In the genomic region with DNA sequence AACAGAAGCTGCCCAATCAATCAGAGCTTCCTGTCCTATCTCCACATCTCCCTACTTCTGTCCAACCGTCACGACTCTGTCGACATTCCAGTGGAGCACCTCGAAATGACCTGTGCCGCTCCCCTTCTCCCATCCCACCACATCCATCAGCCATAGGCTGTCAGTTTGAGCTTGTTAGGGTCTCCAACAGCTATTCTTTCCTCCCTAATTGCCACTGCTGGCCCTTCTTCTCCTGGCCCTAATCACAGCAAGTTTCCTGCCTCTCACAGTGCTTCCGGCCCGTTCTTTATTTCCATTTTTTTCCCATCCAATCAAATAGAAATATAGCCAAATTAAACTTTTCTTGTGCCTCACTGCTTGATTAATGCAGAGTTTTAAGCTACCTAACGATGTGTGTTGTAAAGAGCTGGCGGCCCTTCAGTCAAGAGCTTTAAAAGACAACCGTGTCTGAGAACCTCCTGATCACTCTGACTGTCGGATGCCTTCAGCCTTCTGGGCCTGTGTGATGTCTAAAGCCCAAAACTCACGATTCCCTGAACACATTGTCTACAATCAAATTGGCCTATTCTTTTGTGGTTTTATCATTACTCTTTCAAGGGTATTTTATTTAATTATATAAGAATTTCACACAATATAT, we compare ENCODE assay signal across 10 mouse cellular contexts.
A peak's percentile ranks its signal among the peaks of the same experiment; 100 is the strongest.
DNase-seq lines count a peak whose midpoint lies in the region; ATAC-seq lines count a peak whose summit lies in the region.
"Had no signal": no experiment of that assay in that cellular context is flagged by ENCODE, and none has a peak within 500 bp of the region (broad histone marks: within the 10 kb centered on the region; RNA-seq: fewer than 3 reads in every experiment).

No protein-coding gene starts in this region.

- H3K36me3 ChIP-seq in forebrain, embryonic 11.5 days (ENCODE audit: control insufficient read depth, insufficient read depth, low read length), result no peaks in the 10 kb centered on the region
- H3K36me3 ChIP-seq in forebrain, embryonic 10.5 days (replicated peaks), result no peaks in the 10 kb centered on the region
- no peaks in the 10 kb centered on the region for H3K36me3 ChIP-seq in kidney, embryonic 16.5 days (ENCODE audit: insufficient read depth, low read length)
- no peaks in the 10 kb centered on the region for H3K36me3 ChIP-seq in hindbrain, embryonic 16.5 days (ENCODE audit: control insufficient read depth, insufficient read depth, low read length)

- H3K9ac ChIP-seq in forebrain, embryonic 11.5 days (ENCODE audit: low read length), result no peak overlapping the region
- no peak overlapping the region for H3K9ac ChIP-seq in kidney, embryonic 16.5 days (replicated peaks; ENCODE audit: low read length)
- H3K9ac ChIP-seq in hindbrain, embryonic 16.5 days (ENCODE audit: low read depth, low read length), result no peak overlapping the region

- H3K27ac ChIP-seq in forebrain, embryonic 11.5 days (ENCODE audit: low read depth, low read length), result no peak overlapping the region
- H3K27ac ChIP-seq in forebrain, embryonic 10.5 days, result no peak overlapping the region
- H3K27ac ChIP-seq in kidney, embryonic 16.5 days (ENCODE audit: low read length), result peak overlapping the region; percentile 35; the same call in 1 of the 2 replicates
- no peak overlapping the region for H3K27ac ChIP-seq in hindbrain, embryonic 16.5 days (ENCODE audit: low read depth, low read length)

- no peaks in the 10 kb centered on the region for H3K4me1 ChIP-seq in forebrain, embryonic 11.5 days (replicated peaks; ENCODE audit: control insufficient read depth, insufficient read depth, low read length)
- peaks cover 33% of the 10 kb centered on the region for H3K4me1 ChIP-seq in forebrain, embryonic 10.5 days
- H3K4me1 ChIP-seq in kidney, embryonic 16.5 days (ENCODE audit: insufficient read depth, low read length), result peaks cover 22% of the 10 kb centered on the region
- peaks cover 8% of the 10 kb centered on the region; the same call in 1 of the 2 replicates for H3K4me1 ChIP-seq in hindbrain, embryonic 16.5 days (ENCODE audit: control insufficient read depth, insufficient read depth, low read depth, low read length)

- no peak for DNase-seq in forebrain, embryonic 11.5 days (ENCODE audit: low spot score)
- no peak for DNase-seq in forebrain, embryonic 10.5 days (ENCODE audit: extremely low spot score, low spot score)
- DNase-seq in kidney, adult 11 months, result no peak
- peak; percentile 56 for DNase-seq in embryo, embryonic 10.5 days (ENCODE audit: low spot score)
- no peak for DNase-seq in liver
- DNase-seq in yolk sac, embryonic 10.5 days (ENCODE audit: low spot score), result no peak
- DNase-seq: cerebellum, adult 8-10 months had no signal

- 32% methylated on average over 12 of the region's 12 CpGs for WGBS in forebrain, embryonic 11.5 days
- 57% methylated on average over 12 of the region's 12 CpGs for WGBS in forebrain, embryonic 10.5 days
- WGBS in kidney, embryonic 16.5 days, result 17% methylated on average over 12 of the region's 12 CpGs
- 47% methylated on average over 12 of the region's 12 CpGs for WGBS in hindbrain, embryonic 16.5 days

- no peak overlapping the region for H3K4me3 ChIP-seq in forebrain, embryonic 11.5 days (ENCODE audit: low read depth, low read length)
- no peak overlapping the region for H3K4me3 ChIP-seq in forebrain, embryonic 10.5 days
- H3K4me3 ChIP-seq in kidney, embryonic 16.5 days (ENCODE audit: low read length), result no peak overlapping the region
- H3K4me3 ChIP-seq in hindbrain, embryonic 16.5 days (ENCODE audit: low read length), result no peak overlapping the region

- H3K4me2 ChIP-seq in forebrain, embryonic 11.5 days (ENCODE audit: low read depth, low read length, severe bottlenecking), result no peak overlapping the region
- H3K4me2 ChIP-seq in kidney, embryonic 16.5 days (replicated peaks; ENCODE audit: low read depth, low read length), result no peak overlapping the region
- no peak overlapping the region for H3K4me2 ChIP-seq in hindbrain, embryonic 16.5 days (ENCODE audit: low read length)

- H3K9me3 ChIP-seq in forebrain, embryonic 11.5 days (ENCODE audit: control insufficient read depth, low read length), result no peaks in the 10 kb centered on the region
- no peaks in the 10 kb centered on the region for H3K9me3 ChIP-seq in forebrain, embryonic 10.5 days
- H3K9me3 ChIP-seq in kidney, embryonic 16.5 days (ENCODE audit: low read length), result no peaks in the 10 kb centered on the region
- no peaks in the 10 kb centered on the region for H3K9me3 ChIP-seq in hindbrain, embryonic 16.5 days (ENCODE audit: control insufficient read depth, low read length)

- peak; percentile 81 for ATAC-seq in forebrain, embryonic 11.5 days (replicated peaks; ENCODE audit: low FRiP score)
- ATAC-seq in kidney, embryonic 16.5 days (ENCODE audit: low FRiP score, low TSS enrichment), result peak; percentile 81
- ATAC-seq in hindbrain, embryonic 16.5 days, result 0 out of 2 replicates have a peak, but pooled peaks have one; percentile 21
- ATAC-seq: Patski had no signal

- no peaks in the 10 kb centered on the region for H3K27me3 ChIP-seq in forebrain, embryonic 11.5 days (ENCODE audit: control insufficient read depth, insufficient read depth, low read length)
- H3K27me3 ChIP-seq in forebrain, embryonic 10.5 days (ENCODE audit: poor library complexity, severe bottlenecking), result no peaks in the 10 kb centered on the region
- no peaks in the 10 kb centered on the region for H3K27me3 ChIP-seq in kidney, embryonic 16.5 days (ENCODE audit: insufficient read depth, low read length)
- H3K27me3 ChIP-seq in hindbrain, embryonic 16.5 days (replicated peaks; ENCODE audit: control insufficient read depth, insufficient read depth, low read length), result no peaks in the 10 kb centered on the region
- H3K27me3 ChIP-seq: Patski had no signal

Comparison
In these comparisons a context has a peak if more than half of its experiments do, and no peak if none do; other contexts are left out.
1. ATAC-seq: peak in every context shown above with its lines; median percentile 81 in forebrain, embryonic 11.5 days; 81 in kidney, embryonic 16.5 days; 21 in hindbrain, embryonic 16.5 days.